Mouse (Mus musculus) bone marrow, adult 2 months (tissue): ENCODE data around the gene Tlx2. TPM values are rescaled to one million over a fixed set of nuclear protein-coding genes. Genes with fewer than 3 reads are reported as not detected.

Experiments used
- H3K27ac ChIP-seq: fragments of 200-500 bp; 2 replicates; pipeline ENCODE4 v1.5.1; 2012; ENCODE audit warnings: low read depth, mild to moderate bottlenecking, control low read depth, inconsistent platforms, low read length; ENCODE audit not compliant: control insufficient read depth, poor library complexity, insufficient read depth
- H3K4me1 ChIP-seq: fragments of 200-500 bp; 2 replicates; pipeline ENCODE4 v1.6.1; 2011; ENCODE audit warnings: low read length; ENCODE audit not compliant: control insufficient read depth, insufficient read depth
- H3K4me3 ChIP-seq: fragments of 200-500 bp; replicated peaks from 2 replicates; pipeline ENCODE3; 2011; ENCODE audit warnings: mild to moderate bottlenecking, low read depth, low read length, control low read depth; ENCODE audit not compliant: control insufficient read depth
- CTCF ChIP-seq: fragments of 200-500 bp; IDR thresholded peaks from 2 replicates; pipeline ENCODE4 v1.5.1; 2011; ENCODE audit warnings: low read length, control low read depth; ENCODE audit not compliant: control insufficient read depth, insufficient read depth
- POLR2A ChIP-seq: fragments of 200-500 bp; IDR thresholded peaks from 2 replicates; pipeline ENCODE4 v1.6.1; 2011; ENCODE audit warnings: low read depth, mild to moderate bottlenecking, control low read depth, low read length, borderline replicate concordance; ENCODE audit not compliant: control insufficient read depth
- WGBS: fragments of 180-500 bp; shearing (Covaris S2); methylation state at CpG from one replicate; pipeline ENCODE4 v1.1.7; 2018; 5-methylcytosine and 5-hydroxymethylcytosine counted together
- polyA plus RNA-seq: library from polyadenylated mRNA; stranded (reverse); fragments of >200 nt; gene quantifications from 2 replicates; pipeline ENCODE4 v1.2.4, GENCODE M21; 2011; ENCODE audit warnings: low replicate concordance; ENCODE audit not compliant: missing spikeins, insufficient read depth, insufficient read length

The Tlx2 gene
- polyA plus RNA-seq, 1 experiment, result not detected

DNA sequence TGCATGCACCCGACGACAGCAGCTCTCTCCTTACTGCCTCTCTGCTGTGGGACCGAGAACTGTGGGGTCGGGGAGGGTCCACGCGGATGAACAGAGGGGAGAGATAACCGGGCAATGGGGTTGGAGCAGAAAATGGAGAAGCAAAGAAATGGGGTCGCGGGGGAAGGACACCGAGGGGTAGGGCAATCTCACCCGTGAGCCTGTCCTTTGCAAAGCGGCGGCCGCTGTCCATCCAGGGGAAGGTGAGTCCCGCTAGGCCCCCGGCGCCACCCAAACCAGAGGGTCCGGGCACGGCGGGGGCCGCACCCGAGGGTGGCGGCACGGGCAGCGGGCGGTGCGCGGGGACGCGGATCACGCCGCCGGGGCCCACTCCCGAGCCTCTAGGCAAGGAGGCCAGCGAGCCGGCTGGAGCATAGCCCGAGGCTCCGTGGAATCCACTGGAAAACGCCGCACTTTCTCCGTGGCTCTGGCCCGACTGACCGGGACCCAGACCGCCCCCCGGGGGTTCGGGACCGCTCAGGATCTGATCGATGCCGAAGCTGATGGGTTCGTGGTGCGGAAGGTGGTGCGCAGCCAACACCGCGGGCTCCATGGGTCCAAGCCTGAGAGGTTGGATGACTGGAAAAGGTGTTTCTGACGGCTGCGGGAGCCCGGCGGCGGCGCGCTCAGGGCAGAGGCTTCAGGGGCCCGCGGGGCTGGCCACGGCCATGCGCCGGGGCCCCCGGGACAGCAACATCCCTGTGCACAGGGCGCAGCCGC is 426 bp downstream of the Tlx2 start:
- TF ChIP-seq POLR2A, result no peak
- no peak for TF ChIP-seq CTCF
- Histone ChIP-seq H3K27ac (no peak overlapping the region), H3K4me1 (no peaks in the 10 kb centered on the region), H3K4me3 (no peak overlapping the region)
- 4% methylated on average over 69 of the region's 69 CpGs for WGBS

DNA sequence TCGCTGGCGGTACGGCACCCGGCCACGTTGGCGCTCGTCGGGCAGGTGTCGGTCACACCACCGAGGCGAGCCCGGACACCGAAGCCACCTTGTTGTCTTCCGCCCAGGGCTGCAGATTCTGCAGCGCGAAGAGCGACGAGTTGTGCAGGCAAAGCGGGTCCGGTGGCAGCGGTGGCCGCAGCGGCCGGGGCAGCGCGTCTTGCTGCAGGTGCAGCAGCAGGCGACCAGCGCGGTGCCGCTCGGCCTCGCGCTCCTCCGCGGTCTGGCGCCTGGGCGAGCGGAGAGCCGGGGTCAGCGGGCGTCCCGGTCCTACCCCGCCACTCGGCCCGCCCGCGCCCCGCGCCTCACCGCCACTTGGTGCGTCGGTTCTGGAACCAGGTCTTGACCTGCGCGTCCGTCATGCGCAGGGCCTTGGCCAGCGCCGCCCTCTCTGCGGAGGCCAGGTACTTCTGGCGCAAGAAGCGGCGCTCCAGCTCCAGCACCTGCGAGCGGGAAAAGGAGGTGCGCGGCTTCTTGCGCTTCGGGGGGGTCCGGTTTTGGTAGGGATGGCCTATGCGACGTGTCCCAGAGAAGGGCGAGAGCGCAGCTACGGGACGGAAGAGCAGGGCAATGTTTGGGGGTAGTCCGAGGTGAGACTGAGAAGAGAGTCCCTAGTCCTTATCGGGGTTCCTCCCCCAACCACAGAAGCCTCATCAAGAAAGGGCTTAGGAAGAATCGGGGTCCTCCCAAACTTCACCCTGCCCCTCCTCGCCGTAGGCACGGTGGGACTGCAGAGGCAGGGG is 1.2 kb downstream of the Tlx2 start:
- TF ChIP-seq POLR2A (no peak), CTCF (no peak)
- H3K4me3 ChIP-seq, result no peak overlapping the region
- 2% methylated on average over 81 of the region's 81 CpGs for WGBS
- no peaks in the 10 kb centered on the region for H3K4me1 ChIP-seq
- H3K27ac ChIP-seq, result no peak overlapping the region; the same call in 1 of the 2 replicates

DNA sequence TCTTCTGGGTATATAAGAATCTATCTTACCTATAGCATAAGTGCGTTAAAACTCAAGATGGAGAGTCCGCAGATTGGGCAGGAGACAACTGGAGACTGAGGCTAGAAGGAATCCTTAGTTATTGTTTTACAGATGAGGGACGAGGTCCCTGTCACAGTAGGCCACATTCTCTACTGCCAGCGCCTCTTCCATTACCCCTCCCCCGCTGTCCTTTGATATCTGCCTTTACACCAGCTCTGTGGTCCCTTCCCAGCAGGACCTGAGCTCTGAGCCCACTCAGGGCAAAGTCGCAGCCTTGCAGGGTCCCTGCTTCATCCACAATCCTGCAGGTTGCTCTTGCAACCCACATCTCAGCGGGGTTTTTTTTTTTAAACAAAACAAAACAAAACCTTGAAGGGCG is 1.9 kb downstream of the Tlx2 start:
- TF ChIP-seq CTCF (no peak), POLR2A (no peak)
- WGBS, result 50% methylated on average over 8 of the region's 8 CpGs
- Histone ChIP-seq H3K4me1 (no peaks in the 10 kb centered on the region), H3K27ac (no peak overlapping the region), H3K4me3 (no peak overlapping the region)

DNA sequence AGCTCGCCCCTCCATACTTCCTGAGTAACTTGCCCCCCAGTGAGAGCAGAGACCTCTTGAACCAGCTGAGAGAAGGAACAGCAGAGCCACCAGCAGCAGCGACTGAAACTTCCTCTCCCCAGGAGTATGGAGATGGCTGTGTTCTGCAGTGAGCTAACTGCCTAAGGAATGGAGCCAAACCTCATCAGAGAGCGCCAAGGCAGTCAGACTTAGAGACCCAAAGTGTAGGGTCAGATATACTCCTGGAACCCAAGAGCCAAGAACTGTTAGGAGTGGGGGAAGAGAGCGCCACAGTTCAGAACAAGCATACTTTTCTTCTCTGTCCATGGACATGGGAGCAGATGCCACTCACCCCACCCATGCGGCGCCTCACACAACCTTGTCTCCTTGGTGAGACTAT is 3.7 kb downstream of the Tlx2 start:
- 32% methylated on average over 6 of the region's 6 CpGs for WGBS
- no peak overlapping the region for H3K27ac ChIP-seq
- no peak for TF ChIP-seq CTCF
- H3K4me3 ChIP-seq, result no peak overlapping the region
- H3K4me1 ChIP-seq, result no peaks in the 10 kb centered on the region

DNA sequence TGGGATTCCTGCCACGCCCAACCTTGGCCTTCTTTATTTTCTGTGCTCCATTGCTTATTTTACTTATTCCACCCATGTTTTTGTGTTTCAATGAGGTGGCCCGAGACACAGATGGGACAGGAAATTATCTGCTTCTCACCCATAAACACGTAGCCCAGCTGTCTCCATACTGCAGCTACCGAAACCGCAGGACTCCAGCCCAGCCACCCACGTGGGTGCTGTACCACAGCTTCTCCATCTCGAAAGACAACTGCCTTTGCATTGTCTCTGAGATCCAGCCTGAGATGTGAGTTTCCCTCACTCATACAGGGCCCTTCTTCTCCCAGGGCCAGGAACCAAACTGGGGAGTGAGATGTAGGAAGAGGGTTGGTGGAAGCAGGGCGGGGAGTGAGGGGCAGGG is 4.1 kb downstream of the Tlx2 start:
- no peaks in the 10 kb centered on the region for H3K4me1 ChIP-seq
- no peak for TF ChIP-seq CTCF
- no peak for TF ChIP-seq POLR2A
- WGBS, result 43% methylated on average over 8 of the region's 8 CpGs

DNA sequence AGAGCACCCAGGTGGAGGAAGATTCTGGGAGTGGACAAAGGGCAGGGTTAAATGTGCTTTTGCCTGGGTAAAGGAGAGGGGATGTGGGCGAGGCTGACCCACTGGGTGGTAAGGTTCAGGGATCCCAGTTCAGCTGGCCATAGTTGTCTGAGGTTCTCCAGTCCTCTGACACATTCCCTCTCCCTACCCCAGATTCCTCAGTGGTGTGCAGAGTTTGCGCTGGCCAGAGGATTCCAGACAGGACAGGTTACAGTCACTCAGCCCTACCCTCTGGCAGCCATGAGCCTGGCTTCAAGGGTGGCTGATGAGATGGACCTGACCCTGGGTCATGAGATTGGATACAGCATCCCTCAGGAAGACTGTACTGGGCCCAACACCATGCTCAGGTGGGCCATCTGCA is 11.4 kb downstream of the Tlx2 start:
- 84% methylated on average over 2 of the region's 2 CpGs for WGBS
- H3K4me1 ChIP-seq, result no peaks in the 10 kb centered on the region
- H3K27ac ChIP-seq, result no peak overlapping the region
- no peak for TF ChIP-seq CTCF
- no peak for TF ChIP-seq POLR2A
- no peak overlapping the region for H3K4me3 ChIP-seq

More for the DNA sequence above, 4.1 kb downstream of the Tlx2 start:
- no peak overlapping the region for H3K27ac ChIP-seq
- H3K4me3 ChIP-seq, result no peak overlapping the region

DNA sequence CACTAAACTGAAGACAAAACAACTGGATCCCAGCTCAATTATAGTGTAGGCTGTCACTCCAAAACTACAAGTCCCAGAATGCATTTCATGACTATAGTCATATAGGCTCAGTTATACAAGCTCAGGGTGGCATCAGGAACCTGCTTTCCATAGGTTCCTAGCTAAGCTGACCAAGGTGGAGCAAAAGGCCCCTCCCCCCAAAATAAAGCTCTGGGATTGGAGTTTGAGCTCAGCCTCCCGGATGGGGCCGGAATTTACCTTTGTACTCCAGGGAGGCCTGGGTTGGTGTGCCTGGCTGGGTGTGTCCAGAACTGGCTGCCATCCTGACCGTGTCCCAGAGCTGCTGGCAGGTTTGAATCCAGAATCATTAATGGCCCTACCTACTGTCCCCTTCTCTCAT is 12.3 kb downstream of the Tlx2 start, which contains the start of gene Dqx1:
Dqx1 (plus strand) TSS at position 55 of the 400 bp plus-strand sequence.
- H3K27ac ChIP-seq, result no peak within 1 kb of the TSS
- peaks cover 3% of the 10 kb centered on the region; the same call in 1 of the 2 replicates for H3K4me1 ChIP-seq
- WGBS, result 90% methylated on average over 3 of the region's 3 CpGs
- TF ChIP-seq CTCF, result no peak
- TF ChIP-seq POLR2A, result no peak
- no peak within 1 kb of the TSS for H3K4me3 ChIP-seq

DNA sequence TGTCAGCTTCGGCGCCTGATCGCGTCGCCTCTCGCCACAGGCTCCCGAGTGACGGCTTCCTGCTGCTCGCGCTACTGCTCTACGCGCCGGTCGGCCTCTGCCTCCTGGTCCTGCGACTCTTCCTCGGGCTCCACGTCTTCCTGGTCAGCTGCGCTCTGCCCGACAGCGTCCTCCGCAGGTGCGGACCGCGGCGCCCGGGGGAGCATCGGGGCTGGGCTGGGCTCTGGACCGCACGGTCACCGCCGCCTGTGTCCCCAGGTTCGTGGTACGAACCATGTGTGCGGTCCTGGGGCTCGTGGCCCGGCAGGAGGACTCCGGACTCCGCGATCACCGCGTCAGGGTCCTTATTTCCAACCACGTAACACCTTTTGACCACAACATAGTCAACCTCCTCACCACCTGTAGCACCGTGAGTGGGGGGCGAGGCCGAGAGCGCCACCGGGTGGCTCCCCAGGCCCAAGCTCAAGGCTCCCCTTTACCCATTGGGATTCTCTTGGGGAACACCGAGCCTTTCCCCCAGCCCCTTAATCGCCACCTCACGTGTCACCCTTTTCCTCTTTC is 15.1 kb downstream of the Tlx2 start, which contains the start of gene Htra2:
Htra2 (minus strand) TSS at position 403 of the 561 bp plus-strand sequence.
- under 1% methylated on average over 50 of the region's 50 CpGs for WGBS
- Histone ChIP-seq H3K27ac (peak within 1 kb of the TSS; percentile 94), H3K4me1 (peaks cover 3% of the 10 kb centered on the region; the same call in 1 of the 2 replicates), H3K4me3 (peak within 1 kb of the TSS; percentile 74)
- TF ChIP-seq CTCF (peak; percentile 41; the same call in 1 of the 2 replicates), POLR2A (no peak; the same call in 1 of the 2 replicates)
